Mouse (Mus musculus) kidney, embryonic 16.5 days (tissue): Measurements from ENCODE around the gene Zfp101. TPM values are rescaled to one million over a fixed set of nuclear protein-coding genes. Genes with fewer than 3 reads are reported as not detected.

Experiments used
- ATAC-seq: fragments of 200-750 bp; cut with Nextera tagmentation; 2 replicates; pipeline ENCODE4 v1.8.0; 2017; ENCODE audit warnings: moderate TSS enrichment; ENCODE audit not compliant: low FRiP score, low TSS enrichment
- H3K27ac ChIP-seq: fragments of 300-500 bp; sonication (generic); 2 replicates; pipeline ENCODE4 v1.5.1; 2014; ENCODE audit warnings: low read length
- H3K27me3 ChIP-seq: fragments of 300-500 bp; sonication (generic); 2 replicates; pipeline ENCODE4 v1.6.1; 2014; ENCODE audit warnings: low read length, control low read depth, mixed read lengths; ENCODE audit not compliant: insufficient read depth
- H3K36me3 ChIP-seq: fragments of 300-500 bp; sonication (generic); 2 replicates; pipeline ENCODE4 v1.6.1; 2014; ENCODE audit warnings: low read length, control low read depth, mixed read lengths; ENCODE audit not compliant: insufficient read depth
- H3K4me1 ChIP-seq: fragments of 300-500 bp; sonication (generic); 2 replicates; pipeline ENCODE4 v1.6.1; 2014; ENCODE audit warnings: low read length, control low read depth, mixed read lengths; ENCODE audit not compliant: insufficient read depth
- H3K4me2 ChIP-seq: fragments of 300-500 bp; sonication (generic); replicated peaks from 2 replicates; pipeline ENCODE4 v1.6.1; 2014; ENCODE audit warnings: low read depth, low read length
- H3K4me3 ChIP-seq: fragments of 300-500 bp; sonication (generic); 2 replicates; pipeline ENCODE4 v1.5.1; 2014; ENCODE audit warnings: mild to moderate bottlenecking, low read length
- H3K9ac ChIP-seq: fragments of 300-500 bp; sonication (generic); replicated peaks from 2 replicates; pipeline ENCODE4 v1.6.1; 2014; ENCODE audit warnings: low read length
- H3K9me3 ChIP-seq: fragments of 300-500 bp; sonication (generic); 2 replicates; pipeline ENCODE4 v1.6.1; 2016; ENCODE audit warnings: low read length, control low read depth
- WGBS: fragments of 180-500 bp; shearing (Covaris S2); extraction: QIAGEN DNeasy Blood & Tissue Kit; methylation state at CpG from one replicate; pipeline ENCODE4 v1.1.7; 2014; 5-methylcytosine and 5-hydroxymethylcytosine counted together
- polyA plus RNA-seq: library from polyadenylated mRNA; unstranded; fragments of >200 nt; fragmentation: Nextera tagmentation; extraction: Ambion mirVana; gene quantifications from 2 replicates; pipeline ENCODE4 v1.2.1, GENCODE M21; 2015

Gene Zfp101
- polyA plus RNA-seq, 1 experiment from 2014 or later: 15.9 TPM

GRCm38 (mm10) chr17:33352981-33353380 lies 41.5 kb downstream of the Zfp101 start:
- peaks cover 6% of the 10 kb centered on the region; the same call in 1 of the 2 replicates for H3K4me1 ChIP-seq
- no peak overlapping the region for H3K4me2 ChIP-seq
- H3K27me3 ChIP-seq: no peaks in the 10 kb centered on the region
- H3K9ac ChIP-seq: no peak overlapping the region
- H3K36me3 ChIP-seq: 0 out of 2 replicates have a peak, but pooled peaks cover 2% of the 10 kb centered on the region
- 97% methylated on average over 1 of the region's 1 CpGs for WGBS
- no peak overlapping the region for H3K27ac ChIP-seq
- peaks cover 21% of the 10 kb centered on the region for H3K9me3 ChIP-seq
- no peak for ATAC-seq
- H3K4me3 ChIP-seq: no peak overlapping the region

Other genes starting within 250 kb of the Zfp101 start
- gene Olfr55, start 226.2 kb downstream of the Zfp101 start, polyA plus RNA-seq: not detected in 2 replicates
- gene Olfr239, start 203.3 kb downstream of the Zfp101 start, polyA plus RNA-seq: not detected in 2 replicates
- not detected in 2 replicates for gene Olfr1564, start 173.0 kb downstream of the Zfp101 start, polyA plus RNA-seq
- 20.6 and 22.0 TPM in 2 replicates for gene Zfp955a, start 139.5 kb downstream of the Zfp101 start, polyA plus RNA-seq
- 0.04 TPM in 1 of 2 replicates, not detected in the other for gene Olfr63, start 130.0 kb downstream of the Zfp101 start, polyA plus RNA-seq
- 14.3 TPM in 2 replicates for gene Zfp955b, start 105.1 kb downstream of the Zfp101 start, polyA plus RNA-seq
- gene Zfp81, start 35.8 kb downstream of the Zfp101 start, polyA plus RNA-seq: 9.7 and 12.1 TPM in 2 replicates
- not detected in 2 replicates for gene Actl9, start 38.3 kb upstream of the Zfp101 start, polyA plus RNA-seq
- 73.5 and 81.7 TPM in 2 replicates for gene Adamts10, start 129.6 kb upstream of the Zfp101 start, polyA plus RNA-seq
- 2.1 and 2.7 TPM in 2 replicates for gene Myo1f, start 161.1 kb upstream of the Zfp101 start, polyA plus RNA-seq
- gene Zfp414, start 234.4 kb upstream of the Zfp101 start, polyA plus RNA-seq: 46.3 and 58.4 TPM in 2 replicates
- 0.31 and 0.63 TPM in 2 replicates for gene Pram1, start 243.4 kb upstream of the Zfp101 start, polyA plus RNA-seq